ENCODE assay signal across 9 mouse cellular contexts in the genomic region with DNA sequence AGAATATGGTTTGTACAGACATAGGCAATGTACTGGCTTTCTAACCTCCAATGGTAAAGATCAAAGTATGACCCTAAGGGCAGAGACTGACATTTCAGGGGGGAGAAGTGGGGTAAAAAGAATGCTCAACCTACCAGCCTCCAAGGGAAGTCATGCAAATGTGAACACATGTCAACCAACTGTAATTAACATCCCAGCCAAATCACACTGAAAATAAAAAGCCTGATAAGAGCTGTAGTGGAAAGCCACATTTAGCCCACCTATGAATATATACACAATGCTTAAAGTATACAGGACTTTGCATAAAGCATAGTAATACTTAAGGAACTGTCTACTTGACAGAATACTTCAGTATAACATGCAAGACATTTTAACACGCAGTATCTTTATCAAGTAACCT. TPM values are rescaled to one million over a fixed set of nuclear protein-coding genes. Genes with fewer than 3 reads are reported as not detected.
DNase-seq lines count a peak whose midpoint lies in the region; ATAC-seq lines count a peak whose summit lies in the region.
"Had no signal": no experiment of that assay in that cellular context is flagged by ENCODE, and none has a peak within 500 bp of the region (broad histone marks: within the 10 kb centered on the region; RNA-seq: fewer than 3 reads in every experiment).

No protein-coding gene starts in this region.

- H3K9ac ChIP-seq in liver, embryonic 13.5 days, result peak overlapping the region; percentile 60

- H3K9me3 ChIP-seq in megakaryocyte, embryonic 14.5 days, result 0 out of 2 replicates have a peak, but pooled peaks cover 4% of the 10 kb centered on the region
- H3K9me3 ChIP-seq in liver, embryonic 13.5 days (replicated peaks), result no peaks in the 10 kb centered on the region

- peaks cover 16% of the 10 kb centered on the region for H3K36me3 ChIP-seq in megakaryocyte, embryonic 14.5 days (replicated peaks; ENCODE audit: low read length)
- peaks cover 26% of the 10 kb centered on the region for H3K36me3 ChIP-seq in liver, embryonic 13.5 days

- H3K4me1 ChIP-seq in megakaryocyte, embryonic 14.5 days, result peaks cover 43% of the 10 kb centered on the region
- peaks cover 48% of the 10 kb centered on the region for H3K4me1 ChIP-seq in liver, embryonic 13.5 days (replicated peaks)

- 63% methylated on average over 1 of the region's 1 CpGs for WGBS in liver, embryonic 13.5 days (ENCODE audit: insufficient replicate concordance)

- DNase-seq in cerebellum, adult 9-10 months, result peak; percentile 14
- DNase-seq in cerebellum, postnatal 14 days, result no peak
- DNase-seq in liver, embryonic 13.5 days, result no peak
- no peak for DNase-seq in adrenal gland, postnatal 25 days
- DNase-seq in cerebellum, adult 9-11 months, result no peak
- DNase-seq: adrenal gland, adult 8-10 months had no signal

- peak overlapping the region; percentile 89 for H3K4me2 ChIP-seq in liver, embryonic 13.5 days

- no peak for ATAC-seq in megakaryocyte, adult 5-6 weeks (ENCODE audit: poor library complexity, severe bottlenecking)
- no peak for ATAC-seq in liver, embryonic 13.5 days (ENCODE audit: low read depth)
- no peak for ATAC-seq in activated CD4-positive, CD25-positive, alpha-beta regulatory T cell, adult 4 months

- H3K27ac ChIP-seq in liver, embryonic 13.5 days, result 0 out of 2 replicates have a peak overlapping the region, but pooled peaks have one; percentile 15

- no peaks in the 10 kb centered on the region for H3K27me3 ChIP-seq in megakaryocyte, embryonic 14.5 days (replicated peaks)
- no peaks in the 10 kb centered on the region for H3K27me3 ChIP-seq in liver, embryonic 13.5 days

- H3K4me3 ChIP-seq in megakaryocyte, embryonic 14.5 days (replicated peaks), result peak overlapping the region; percentile 98
- H3K4me3 ChIP-seq in liver, embryonic 13.5 days (replicated peaks), result peak overlapping the region; percentile 97

RNA-seq across cellular contexts. Expression of a gene that starts 3.0 kb away (rescaled TPM):
- polyA plus RNA-seq in megakaryocyte, embryonic 14.5 days (2012; ENCODE audit: insufficient read depth, low replicate concordance), result 145 and 260 TPM in 2 replicates
- 268 and 281 TPM in 2 replicates for total RNA-seq in megakaryocyte, adult 5-6 weeks (2015)
- 99.0 and 176 TPM in 2 replicates for total RNA-seq in megakaryocyte, adult 5-6 weeks (2017)
- polyA plus RNA-seq in liver, embryonic 13.5 days (2015; fragmentation: Nextera tagmentation; extraction: Ambion mirVana), result 84.1 and 109 TPM in 2 replicates
- 10 to 100 TPM; 36.0 to 66.4 TPM for polyA plus RNA-seq in activated CD4-positive, CD25-positive, alpha-beta regulatory T cell, adult 4 months (2017; shearing (Covaris generic))
- total RNA-seq in adrenal gland, postnatal 25 days (2021), result 133 and 183 TPM in 2 replicates

RNA-seq across cellular contexts. Expression of a gene that starts 3.1 kb away (rescaled TPM):
- 2.5 TPM in 1 of 2 replicates, not detected in the other for polyA plus RNA-seq in megakaryocyte, embryonic 14.5 days (2012; ENCODE audit: insufficient read depth, low replicate concordance)
- total RNA-seq in megakaryocyte, adult 5-6 weeks (2015), result 0.51 and 2.3 TPM in 2 replicates
- 0.44 and 1.7 TPM in 2 replicates for total RNA-seq in megakaryocyte, adult 5-6 weeks (2017)
- polyA plus RNA-seq in liver, embryonic 13.5 days (2015; fragmentation: Nextera tagmentation; extraction: Ambion mirVana), result 0.46 and 0.59 TPM in 2 replicates
- not detected for polyA plus RNA-seq in activated CD4-positive, CD25-positive, alpha-beta regulatory T cell, adult 4 months (2017; shearing (Covaris generic))
- 1.7 and 3.5 TPM in 2 replicates for total RNA-seq in adrenal gland, postnatal 25 days (2021)
